Mouse (Mus musculus) ES-E14 (cell line): ENCODE results near the gene Tmcc1.

Experiments
- HCFC1 ChIP-seq: IDR thresholded peaks from 2 replicates; pipeline ENCODE4 v1.6.1; 2012; ENCODE audit warnings: low read length, inconsistent platforms, borderline replicate concordance; ENCODE audit not compliant: insufficient read depth
- ZC3H11A ChIP-seq: IDR thresholded peaks from 2 replicates; pipeline ENCODE4 v1.6.1; 2012; ENCODE audit warnings: low read depth, mild to moderate bottlenecking, inconsistent platforms, low read length, borderline replicate concordance

DNA sequence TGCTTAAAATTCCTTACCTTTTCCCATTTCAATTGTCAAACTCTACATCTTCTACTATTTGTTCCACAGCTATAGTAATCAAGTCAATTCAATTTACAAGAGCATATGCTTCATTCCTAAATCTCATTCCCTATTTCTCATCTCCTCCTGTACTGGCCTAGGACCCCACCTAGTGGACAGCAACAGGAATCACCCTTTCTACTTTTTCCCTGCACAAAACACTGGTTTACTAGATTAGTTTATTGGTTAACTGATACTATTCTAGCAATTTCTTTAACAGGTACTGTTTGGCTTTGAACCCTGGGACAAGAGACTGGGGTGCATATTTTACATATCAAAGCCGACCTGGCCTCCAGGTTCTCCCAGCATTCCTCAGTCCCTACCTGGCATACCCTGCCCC, 64.6 kb downstream of the Tmcc1 start:
- TF ChIP-seq HCFC1: no peak
- 0 out of 2 replicates have a peak, but pooled peaks have one; percentile 40 for TF ChIP-seq ZC3H11A
